Mouse (Mus musculus): Measurements from ENCODE around the gene Gm20852. TPM values are rescaled to one million over a fixed set of nuclear protein-coding genes. Genes with fewer than 3 reads are reported as not detected.
"Not testable (repeated sequence)": the region's sequence is repeated elsewhere in the genome, so short reads cannot be mapped to it uniquely, and the experiment has no call there.

Gm20852 gene
- polyA plus RNA-seq (2015; fragmentation: Nextera tagmentation; extraction: Ambion mirVana): not detected in 2 replicates

DNA sequence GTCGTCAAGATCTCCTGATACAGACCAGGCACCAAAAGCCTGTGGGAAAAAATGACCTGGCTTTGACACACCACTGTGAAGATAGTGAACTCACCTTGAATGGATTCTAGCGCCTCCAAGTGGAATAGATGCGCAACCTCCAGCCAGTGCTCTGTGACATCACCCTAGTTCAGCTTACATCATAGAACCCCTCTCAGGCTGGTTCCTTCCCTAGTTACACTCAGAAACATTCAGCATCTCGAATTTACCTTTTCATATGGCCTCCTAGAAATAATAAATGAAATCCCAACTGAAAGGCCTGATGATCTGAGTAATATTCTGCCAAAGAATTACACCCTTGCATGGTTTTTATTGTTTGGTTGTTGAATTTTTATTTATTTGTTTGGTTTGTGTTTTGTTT is at the start of gene Gm20852:
Gene Gm20852 (minus strand): TSS at position 101 of the 400 bp plus-strand sequence.
- H3K9ac ChIP-seq (replicated peaks; ENCODE audit: low read length); H3K4me1 ChIP-seq (ENCODE audit: insufficient read depth, low read length); H3K9me3 ChIP-seq (ENCODE audit: low read length); H3K4me2 ChIP-seq (replicated peaks; ENCODE audit: low read depth, low read length); ATAC-seq (ENCODE audit: low FRiP score, low TSS enrichment); H3K27ac ChIP-seq (ENCODE audit: low read length); H3K27me3 ChIP-seq (ENCODE audit: insufficient read depth, low read length); H3K36me3 ChIP-seq (ENCODE audit: insufficient read depth, low read length); H3K4me3 ChIP-seq (ENCODE audit: low read length): not testable (repeated sequence)
- no CpG with 5 or more reads among the region's 4 CpGs for WGBS

All from kidney, embryonic 16.5 days (tissue).